Mouse (Mus musculus) neural tube, embryonic 12.5 days (tissue): ENCODE measurements around the gene Adgrb2. TPM values are rescaled to one million over a fixed set of nuclear protein-coding genes. Genes with fewer than 3 reads are reported as not detected.

Experiments used
- ATAC-seq: fragments of 200-750 bp; cut with Nextera tagmentation; 2 replicates; pipeline ENCODE4 v1.8.0; 2017; ENCODE audit warnings: low read depth, mild to moderate bottlenecking, moderate TSS enrichment, moderate library complexity; ENCODE audit not compliant: low FRiP score
- H3K27ac ChIP-seq: fragments of 300-500 bp; sonication (generic); 2 replicates; pipeline ENCODE4 v1.5.1; 2016
- H3K27me3 ChIP-seq: fragments of 300-500 bp; sonication (generic); replicated peaks from 2 replicates; pipeline ENCODE4 v1.6.1; 2016; ENCODE audit warnings: mild to moderate bottlenecking
- H3K36me3 ChIP-seq: fragments of 300-500 bp; sonication (generic); 2 replicates; pipeline ENCODE4 v1.6.1; 2016; ENCODE audit warnings: mild to moderate bottlenecking
- H3K4me1 ChIP-seq: fragments of 300-500 bp; sonication (generic); 2 replicates; pipeline ENCODE4 v1.6.1; 2016
- H3K4me2 ChIP-seq: fragments of 300-500 bp; sonication (generic); replicated peaks from 2 replicates; pipeline ENCODE4 v1.6.1; 2016; ENCODE audit warnings: mild to moderate bottlenecking
- H3K4me3 ChIP-seq: fragments of 300-500 bp; sonication (generic); 2 replicates; pipeline ENCODE4 v1.5.1; 2016
- H3K9ac ChIP-seq: fragments of 300-500 bp; sonication (generic); 2 replicates; pipeline ENCODE4 v1.6.1; 2016; ENCODE audit warnings: mild to moderate bottlenecking
- H3K9me3 ChIP-seq: fragments of 300-500 bp; sonication (generic); 2 replicates; pipeline ENCODE4 v1.6.1; 2016; ENCODE audit warnings: mild to moderate bottlenecking
- WGBS: fragments of 180-500 bp; shearing (Covaris S2); methylation state at CpG from one replicate; pipeline ENCODE4 v1.1.7; 2016; 5-methylcytosine and 5-hydroxymethylcytosine counted together
- polyA plus RNA-seq: library from polyadenylated mRNA; unstranded; fragments of >200 nt; fragmentation: Nextera tagmentation; extraction: Ambion mirVana; gene quantifications from 2 replicates; pipeline ENCODE4 v1.2.1, GENCODE M21; 2016

Gene Adgrb2
- polyA plus RNA-seq, 1 experiment from 2014 or later = 9.1 TPM

DNA sequence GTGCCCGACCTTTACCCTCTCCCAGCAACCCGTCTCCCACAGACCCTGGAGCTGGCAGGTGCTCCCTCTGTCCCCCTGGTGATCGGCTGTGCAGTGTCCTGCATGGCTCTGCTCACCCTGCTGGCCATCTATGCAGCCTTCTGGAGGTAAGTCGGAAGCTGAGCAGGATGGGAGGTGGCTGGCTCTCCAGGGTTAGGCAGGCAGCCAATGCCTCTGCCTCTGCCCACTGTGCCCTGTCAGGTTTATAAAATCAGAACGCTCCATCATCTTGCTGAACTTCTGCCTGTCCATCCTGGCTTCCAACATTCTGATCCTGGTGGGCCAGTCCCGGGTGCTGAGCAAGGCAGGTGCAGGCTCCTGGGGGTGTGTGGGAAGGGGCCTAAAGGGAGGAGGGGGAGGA lies 27.6 kb downstream of the Adgrb2 start:
- peaks cover 21% of the 10 kb centered on the region for H3K27me3 ChIP-seq
- H3K36me3 ChIP-seq = peaks cover 42% of the 10 kb centered on the region
- peaks cover 11% of the 10 kb centered on the region for H3K4me1 ChIP-seq
- no peak overlapping the region for H3K4me2 ChIP-seq
- ATAC-seq = no peak
- 80% methylated on average over 6 of the region's 6 CpGs for WGBS
- H3K4me3 ChIP-seq = no peak overlapping the region
- H3K27ac ChIP-seq = no peak overlapping the region
- no peak overlapping the region for H3K9ac ChIP-seq
- H3K9me3 ChIP-seq = no peaks in the 10 kb centered on the region

DNA sequence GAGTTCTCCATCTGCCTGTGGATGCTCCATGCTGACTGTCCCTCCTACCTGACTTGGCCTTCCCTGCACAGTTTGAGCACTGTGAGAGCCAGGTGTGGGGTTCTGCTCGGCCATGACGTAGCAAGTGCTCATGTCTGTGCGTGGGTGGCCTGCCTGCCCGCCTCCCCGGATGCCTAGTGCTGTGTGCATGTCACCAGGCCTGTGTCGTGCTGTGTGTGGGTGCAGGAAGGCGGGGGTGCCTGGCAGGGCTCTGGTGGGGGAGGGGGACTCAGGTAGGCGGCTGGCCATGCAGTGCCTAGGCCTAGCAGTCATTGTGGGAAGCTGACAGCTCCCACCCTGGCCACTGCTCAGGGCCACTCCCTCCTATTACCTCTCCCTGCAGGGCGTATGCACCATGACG lies 28.4 kb downstream of the Adgrb2 start:
- Histone ChIP-seq H3K27me3 (peaks cover 12% of the 10 kb centered on the region), H3K27ac (no peak overlapping the region), H3K4me1 (peaks cover 11% of the 10 kb centered on the region), H3K36me3 (peaks cover 42% of the 10 kb centered on the region), H3K4me2 (no peak overlapping the region), H3K4me3 (no peak overlapping the region), H3K9me3 (no peaks in the 10 kb centered on the region), H3K9ac (no peak overlapping the region)
- 72% methylated on average over 10 of the region's 10 CpGs for WGBS
- ATAC-seq = no peak

DNA sequence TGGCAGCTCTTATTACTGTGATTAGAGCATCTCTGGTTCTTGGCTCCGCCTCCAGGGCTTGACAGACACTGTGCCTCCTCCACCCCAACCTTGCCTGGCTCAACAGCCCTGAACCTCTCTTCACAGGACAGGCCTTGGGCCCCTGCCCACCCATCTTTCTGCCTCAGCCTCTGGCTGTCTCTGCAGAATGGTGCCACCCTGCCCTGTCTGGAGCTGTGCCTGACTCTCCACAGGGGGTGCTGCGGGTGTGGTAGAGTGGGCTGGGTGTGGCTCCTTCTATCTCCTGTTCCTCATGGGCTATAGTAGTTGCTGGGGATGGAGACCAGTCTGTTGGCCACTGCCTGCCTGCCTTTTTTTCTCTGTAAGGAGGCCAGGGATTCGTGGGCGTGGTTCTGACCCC lies 31.3 kb downstream of the Adgrb2 start:
- Histone ChIP-seq H3K9ac (no peak overlapping the region), H3K4me3 (no peak overlapping the region), H3K27ac (no peak overlapping the region), H3K27me3 (peaks cover 2% of the 10 kb centered on the region; the same call in 1 of the 2 replicates), H3K9me3 (no peaks in the 10 kb centered on the region), H3K4me2 (no peak overlapping the region), H3K36me3 (peaks cover 25% of the 10 kb centered on the region), H3K4me1 (peaks cover 11% of the 10 kb centered on the region)
- 63% methylated on average over 4 of the region's 4 CpGs for WGBS
- ATAC-seq = no peak

DNA sequence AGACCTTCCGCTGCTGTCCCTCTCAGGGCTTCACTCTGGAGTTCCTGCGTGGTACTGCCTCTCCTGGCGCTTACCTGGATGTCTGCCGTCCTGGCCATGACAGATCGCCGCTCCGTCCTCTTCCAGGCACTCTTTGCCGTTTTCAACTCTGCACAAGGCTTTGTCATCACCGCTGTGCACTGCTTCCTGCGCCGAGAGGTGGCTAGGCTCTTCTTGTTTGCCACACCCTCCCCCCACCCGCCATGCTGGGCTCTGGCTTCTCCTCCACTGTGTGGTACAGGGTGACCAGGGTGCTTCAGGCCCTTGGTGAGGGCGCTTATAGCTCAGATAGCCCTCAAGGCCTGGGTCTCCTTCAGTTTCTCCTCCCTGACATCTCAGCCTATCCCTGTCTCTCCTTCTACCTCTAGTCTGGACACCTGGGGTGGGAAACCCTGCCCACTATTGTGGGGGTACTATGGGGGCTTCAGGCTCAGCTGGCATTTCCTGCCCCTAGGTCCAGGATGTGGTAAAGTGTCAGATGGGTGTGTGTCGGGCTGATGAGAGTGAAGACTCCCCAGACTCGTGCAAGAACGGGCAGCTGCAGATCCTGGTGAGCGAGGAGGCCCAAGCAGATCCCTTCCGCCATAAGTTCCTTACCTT lies 32.5 kb downstream of the Adgrb2 start:
- 75% methylated on average over 18 of the region's 18 CpGs for WGBS
- ATAC-seq = no peak
- H3K9me3 ChIP-seq = no peaks in the 10 kb centered on the region
- H3K4me2 ChIP-seq = no peak overlapping the region
- no peak overlapping the region for H3K9ac ChIP-seq
- peaks cover 11% of the 10 kb centered on the region for H3K4me1 ChIP-seq
- H3K27ac ChIP-seq = no peak overlapping the region
- H3K27me3 ChIP-seq = peaks cover 2% of the 10 kb centered on the region; the same call in 1 of the 2 replicates
- H3K36me3 ChIP-seq = peaks cover 13% of the 10 kb centered on the region
- no peak overlapping the region for H3K4me3 ChIP-seq

DNA sequence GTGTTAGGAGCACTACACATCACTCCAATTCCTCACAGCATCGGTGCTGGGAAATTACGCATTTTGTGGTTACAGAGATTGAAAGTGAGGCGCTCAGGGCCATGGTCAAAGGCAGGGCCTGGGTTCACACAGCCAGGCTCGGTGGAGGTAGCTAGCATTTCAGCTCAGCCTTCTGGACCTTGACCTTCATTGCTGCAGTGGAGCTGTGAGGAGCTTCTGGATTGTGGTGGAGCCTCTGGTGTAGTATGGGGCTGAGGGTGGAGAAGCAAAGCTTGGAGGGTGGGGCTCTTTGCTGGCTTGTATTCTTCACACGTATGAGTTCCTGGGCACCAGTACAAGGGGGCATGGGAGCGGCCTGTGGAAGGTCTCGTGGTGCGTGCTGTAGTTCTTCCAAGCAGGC lies 38.3 kb downstream of the Adgrb2 start:
- Histone ChIP-seq H3K4me2 (no peak overlapping the region), H3K4me3 (no peak overlapping the region), H3K36me3 (peaks cover 6% of the 10 kb centered on the region; the same call in 1 of the 2 replicates), H3K9ac (no peak overlapping the region), H3K27ac (no peak overlapping the region), H3K9me3 (no peaks in the 10 kb centered on the region), H3K27me3 (no peaks in the 10 kb centered on the region), H3K4me1 (no peaks in the 10 kb centered on the region)
- WGBS = 91% methylated on average over 8 of the region's 8 CpGs
- no peak for ATAC-seq

DNA sequence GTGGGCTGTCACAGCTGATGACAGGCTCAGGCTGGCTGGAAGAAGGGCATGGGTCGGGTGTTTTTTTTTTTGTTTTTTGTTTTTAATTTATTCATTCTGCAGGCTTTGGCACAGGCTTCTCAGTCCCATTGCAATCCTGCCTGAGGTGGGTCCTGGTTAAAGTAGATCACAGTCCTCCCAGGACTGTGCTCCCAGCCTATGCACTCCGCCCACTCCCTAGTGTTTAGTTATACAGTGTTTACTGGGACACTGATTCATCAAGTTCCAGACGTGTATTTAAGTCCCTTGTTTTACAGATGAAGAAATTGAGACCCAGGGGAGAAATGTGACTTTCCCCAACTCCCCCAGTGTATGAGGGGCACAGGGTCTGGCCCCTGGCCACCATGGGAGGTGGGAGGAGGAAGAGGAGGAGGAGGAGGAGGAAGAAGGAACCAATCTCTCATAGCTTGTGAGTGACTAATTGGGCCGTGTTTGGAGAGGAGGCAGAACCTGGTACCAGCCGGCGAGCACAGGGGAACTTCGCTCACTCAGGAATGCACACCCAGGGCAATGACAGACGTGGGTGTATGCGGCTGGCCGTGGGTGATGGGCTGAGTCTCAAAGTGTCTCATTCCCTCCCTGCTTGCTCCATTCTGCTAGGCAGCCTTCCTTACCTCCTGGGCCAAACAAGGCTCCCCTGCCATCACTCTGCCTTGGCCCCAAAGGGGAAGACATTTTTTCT lies 39.0 kb downstream of the Adgrb2 start:
- Histone ChIP-seq H3K9me3 (no peaks in the 10 kb centered on the region), H3K4me2 (no peak overlapping the region), H3K4me1 (no peaks in the 10 kb centered on the region), H3K4me3 (no peak overlapping the region), H3K27me3 (no peaks in the 10 kb centered on the region), H3K27ac (no peak overlapping the region), H3K36me3 (peaks cover 2% of the 10 kb centered on the region; the same call in 1 of the 2 replicates), H3K9ac (no peak overlapping the region)
- ATAC-seq = no peak
- WGBS = 73% methylated on average over 10 of the region's 10 CpGs

DNA sequence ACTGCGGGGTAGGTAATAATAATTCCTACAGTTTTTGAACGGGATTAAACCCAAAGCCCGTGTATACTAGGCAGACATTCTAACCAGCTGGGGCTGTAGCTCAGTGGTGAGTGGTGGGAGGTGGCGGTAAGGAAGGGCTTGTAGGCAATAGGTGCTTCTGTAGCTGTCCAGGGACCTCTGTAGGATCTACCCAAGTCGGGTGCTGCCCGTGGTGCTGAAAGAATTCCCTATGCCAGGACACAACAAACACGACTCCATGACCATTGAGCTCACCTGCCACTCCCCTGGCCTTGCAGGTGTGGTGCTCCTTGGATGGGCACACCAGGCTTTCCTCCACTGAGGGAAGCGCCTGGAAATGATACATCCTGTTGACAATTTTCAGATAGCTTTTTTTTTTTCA lies 40.9 kb downstream of the Adgrb2 start:
- ATAC-seq = no peak
- 50% methylated on average over 8 of the region's 8 CpGs for WGBS
- H3K4me3 ChIP-seq = no peak overlapping the region

DNA sequence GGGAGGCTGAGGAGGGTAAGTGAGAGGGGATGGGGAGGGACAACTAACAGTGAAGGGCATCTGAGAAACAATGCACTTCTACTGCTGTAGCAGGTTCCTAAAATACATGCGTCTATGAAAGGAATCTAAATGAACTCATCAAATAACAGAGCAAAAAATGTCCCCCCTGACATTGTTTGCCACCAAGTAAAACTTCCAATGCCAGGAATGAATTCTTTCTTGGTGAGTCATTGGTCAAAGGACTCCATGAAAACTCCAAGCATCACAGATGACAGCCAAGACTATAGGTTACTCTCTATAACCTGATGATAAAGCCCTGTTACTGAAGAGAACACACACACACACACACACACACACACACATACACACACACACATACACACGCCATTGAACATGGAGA lies 46.5 kb downstream of the Adgrb2 start:
- Histone ChIP-seq H3K4me2 (no peak overlapping the region), H3K9me3 (no peaks in the 10 kb centered on the region), H3K4me3 (no peak overlapping the region), H3K36me3 (no peaks in the 10 kb centered on the region), H3K9ac (no peak overlapping the region), H3K4me1 (peaks cover 6% of the 10 kb centered on the region), H3K27ac (no peak overlapping the region), H3K27me3 (no peaks in the 10 kb centered on the region; the same call in 1 of the 2 replicates)
- whole genome bisulfite sequencing = 88% methylated on average over 2 of the region's 2 CpGs
- no peak for ATAC-seq

More for the DNA sequence above, 40.9 kb downstream of the Adgrb2 start:
- Histone ChIP-seq H3K9ac (no peak overlapping the region), H3K27ac (no peak overlapping the region), H3K4me2 (no peak overlapping the region), H3K27me3 (no peaks in the 10 kb centered on the region), H3K9me3 (no peaks in the 10 kb centered on the region), H3K36me3 (no peaks in the 10 kb centered on the region), H3K4me1 (no peaks in the 10 kb centered on the region)

DNA sequence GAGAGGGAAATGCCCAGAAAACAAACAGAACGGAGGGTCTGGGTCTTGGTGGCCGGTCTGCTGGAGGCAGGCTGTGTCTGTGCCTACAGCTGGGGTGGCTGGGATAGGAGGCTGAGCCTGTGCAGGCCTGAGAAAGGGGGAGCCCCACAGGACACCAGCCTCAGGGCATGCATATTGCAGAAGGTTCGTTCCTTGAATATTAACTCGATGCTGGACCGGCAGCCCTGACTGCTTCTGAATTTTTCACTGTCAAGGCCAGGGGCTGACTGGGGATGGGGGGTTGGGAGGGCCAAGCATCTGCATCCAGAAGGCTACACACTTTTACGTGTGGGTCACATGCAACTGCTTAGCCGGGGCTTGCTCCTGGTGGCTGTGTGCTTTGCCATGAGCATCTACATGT lies 48.8 kb downstream of the Adgrb2 start:
- Histone ChIP-seq H3K27me3 (peaks cover 11% of the 10 kb centered on the region), H3K9ac (no peak overlapping the region), H3K4me2 (no peak overlapping the region), H3K4me3 (no peak overlapping the region), H3K27ac (peak overlapping the region; percentile 26; the same call in 1 of the 2 replicates), H3K4me1 (peaks cover 19% of the 10 kb centered on the region), H3K36me3 (no peaks in the 10 kb centered on the region), H3K9me3 (no peaks in the 10 kb centered on the region)
- no peak for ATAC-seq
- WGBS = 51% methylated on average over 7 of the region's 7 CpGs

DNA sequence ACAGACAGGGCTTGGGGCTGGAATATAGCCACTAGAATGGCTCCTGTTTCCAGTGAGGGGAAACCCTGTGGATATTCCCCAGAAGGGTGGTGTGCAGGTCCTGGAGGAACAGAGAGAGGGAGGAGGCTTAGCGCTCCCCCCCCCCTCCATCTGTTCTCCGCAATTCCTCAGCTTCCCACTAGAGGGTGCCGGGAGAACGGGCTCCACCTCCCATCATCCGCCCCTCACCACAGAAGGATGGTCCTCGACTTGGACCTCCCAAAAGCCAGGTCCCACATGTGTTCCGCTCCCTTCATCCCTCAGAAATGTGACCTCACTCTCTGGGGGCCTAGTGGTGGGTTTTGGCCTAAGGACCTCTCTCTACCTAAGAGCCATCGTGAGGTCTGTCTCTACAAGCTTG lies 51.4 kb downstream of the Adgrb2 start:
- 6% methylated on average over 8 of the region's 8 CpGs for WGBS
- H3K27me3 ChIP-seq = peaks cover 11% of the 10 kb centered on the region
- ATAC-seq = peak; percentile 33; the same call in 1 of the 2 replicates

DNA sequence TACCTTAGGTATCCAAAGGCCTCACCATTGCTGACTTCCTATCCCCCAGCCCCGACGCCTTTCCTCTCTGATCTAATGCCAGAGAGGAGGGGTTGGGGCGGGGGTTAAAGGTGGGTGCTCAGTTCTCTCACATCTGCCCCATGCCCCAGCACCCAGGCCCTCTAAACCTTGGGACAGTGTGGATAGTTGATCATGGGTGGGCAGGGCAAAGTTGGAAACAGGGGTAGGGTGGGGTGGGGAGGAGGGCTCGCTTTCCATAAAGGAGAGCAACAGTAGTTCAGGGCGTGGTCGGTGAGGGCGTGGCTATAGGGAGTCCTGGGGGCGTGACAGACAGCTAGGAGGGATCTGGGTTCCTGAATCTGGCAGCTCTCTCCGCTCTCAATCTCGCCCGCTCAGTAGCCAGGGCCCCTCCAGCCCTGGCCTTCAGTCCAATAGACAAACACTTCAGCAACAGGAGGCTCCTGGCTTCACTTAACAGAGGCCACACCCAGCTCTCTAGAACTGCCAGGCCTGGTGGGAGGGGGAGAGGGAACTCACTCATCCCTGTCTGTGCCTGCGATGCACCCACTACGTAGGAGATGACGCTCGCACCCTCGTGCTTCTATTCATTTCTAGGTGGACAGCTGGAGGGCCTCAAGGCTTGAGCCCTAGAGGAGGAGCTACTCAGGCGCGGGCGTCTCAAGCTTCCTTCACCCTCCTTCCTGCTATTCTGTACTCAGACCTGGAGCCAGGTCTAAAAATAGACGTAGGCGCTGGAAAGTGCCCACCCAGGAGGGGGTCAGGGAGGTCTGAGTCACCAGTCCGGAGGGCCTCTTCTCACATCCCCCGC lies 52.1 kb downstream of the Adgrb2 start:
- H3K4me3 ChIP-seq = no peak overlapping the region
- no peaks in the 10 kb centered on the region for H3K36me3 ChIP-seq
- no peak overlapping the region for H3K27ac ChIP-seq
- H3K27me3 ChIP-seq = peaks cover 11% of the 10 kb centered on the region
- peak overlapping the region; percentile 27; the same call in 1 of the 2 replicates for H3K4me2 ChIP-seq
- 13% methylated on average over 23 of the region's 23 CpGs for WGBS
- H3K9ac ChIP-seq = no peak overlapping the region
- ATAC-seq = peak; percentile 33; the same call in 1 of the 2 replicates
- H3K9me3 ChIP-seq = no peaks in the 10 kb centered on the region
- peaks cover 19% of the 10 kb centered on the region for H3K4me1 ChIP-seq

More for the DNA sequence above, 51.4 kb downstream of the Adgrb2 start:
- H3K27ac ChIP-seq = no peak overlapping the region
- no peak overlapping the region for H3K9ac ChIP-seq
- H3K4me2 ChIP-seq = no peak overlapping the region
- no peaks in the 10 kb centered on the region for H3K36me3 ChIP-seq
- H3K9me3 ChIP-seq = no peaks in the 10 kb centered on the region
- H3K4me1 ChIP-seq = peaks cover 19% of the 10 kb centered on the region
- no peak overlapping the region for H3K4me3 ChIP-seq

DNA sequence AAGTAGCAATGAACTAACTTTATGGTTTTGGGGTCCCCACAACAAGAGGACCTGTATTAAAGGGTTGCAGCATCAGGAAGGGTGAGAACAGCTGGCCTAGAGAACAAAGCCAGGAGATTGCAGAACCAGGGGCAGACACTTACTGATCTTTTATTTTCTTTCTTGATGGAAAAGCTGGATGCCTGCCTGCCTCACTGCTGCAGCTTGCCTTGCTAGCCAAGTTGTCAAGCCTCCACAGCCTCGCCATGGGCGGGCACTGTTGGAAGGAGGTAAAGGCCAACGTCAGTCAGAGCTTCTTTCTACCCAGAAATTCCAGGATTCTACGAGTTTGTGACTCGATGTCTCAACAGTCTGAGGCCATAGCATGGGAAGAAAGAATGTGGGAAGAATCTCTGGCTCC lies 54.7 kb downstream of the Adgrb2 start:
- Histone ChIP-seq H3K9ac (no peak overlapping the region), H3K4me3 (no peak overlapping the region), H3K9me3 (no peaks in the 10 kb centered on the region), H3K27me3 (peaks cover 11% of the 10 kb centered on the region), H3K4me2 (no peak overlapping the region), H3K36me3 (no peaks in the 10 kb centered on the region), H3K4me1 (peaks cover 29% of the 10 kb centered on the region), H3K27ac (no peak overlapping the region)
- 43% methylated on average over 5 of the region's 5 CpGs for WGBS
- ATAC-seq = no peak
